Mouse (Mus musculus): ENCODE measurements around the gene Dnaja4. TPM values are rescaled to one million over a fixed set of nuclear protein-coding genes. Genes with fewer than 3 reads are reported as not detected.
A peak's percentile ranks its signal among the peaks of the same experiment; 100 is the strongest.

Gene Dnaja4
- 7.4 and 8.5 TPM in 2 replicates for polyA plus RNA-seq (2014; fragmentation: Nextera tagmentation; extraction: Ambion mirVana)

DNA sequence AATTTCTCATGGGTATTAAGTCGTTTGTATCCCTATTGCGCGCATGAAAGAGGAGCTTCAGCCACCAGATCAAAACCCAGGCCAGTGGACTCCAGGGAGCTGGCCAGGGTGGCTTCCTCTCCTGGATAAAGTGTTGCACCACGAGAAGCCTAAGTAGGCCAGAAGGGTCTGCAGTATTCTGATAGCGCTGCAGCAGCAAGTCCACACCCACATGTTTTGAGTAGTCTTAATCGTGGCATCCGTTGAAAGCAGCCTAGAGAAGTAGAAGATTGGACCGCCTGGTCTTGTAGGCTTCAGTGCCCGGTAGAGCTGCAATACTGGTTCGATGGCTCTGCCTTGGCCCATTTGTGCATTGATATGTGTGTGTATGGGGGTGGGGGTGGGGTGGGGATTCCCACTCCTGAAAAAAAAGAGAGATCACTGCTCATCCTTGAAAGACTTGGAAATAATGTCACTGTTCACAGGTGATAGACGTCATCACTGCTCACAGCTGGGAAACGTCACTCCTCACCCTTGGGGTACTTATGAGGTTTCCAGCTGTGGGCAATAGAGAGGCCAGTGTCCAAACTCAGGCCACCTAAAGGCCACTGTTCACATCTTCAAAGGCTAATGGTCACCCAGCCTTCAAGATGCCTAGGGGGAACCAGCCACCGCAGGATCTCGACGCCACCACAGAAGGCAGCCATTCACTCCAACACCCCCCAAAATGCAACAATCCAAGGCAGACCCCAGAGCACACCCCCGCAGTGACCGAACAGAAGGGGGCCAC, at the start of gene Dnaja4:
TSS of gene Dnaja4 (plus strand) at position 556 of the 769 bp plus-strand sequence.
- ATAC-seq (ENCODE audit: low read depth), result no peak; the same call in 1 of the 2 replicates
- no peak within 1 kb of the TSS for H3K27ac ChIP-seq (ENCODE audit: low read depth, low read length)

DNA sequence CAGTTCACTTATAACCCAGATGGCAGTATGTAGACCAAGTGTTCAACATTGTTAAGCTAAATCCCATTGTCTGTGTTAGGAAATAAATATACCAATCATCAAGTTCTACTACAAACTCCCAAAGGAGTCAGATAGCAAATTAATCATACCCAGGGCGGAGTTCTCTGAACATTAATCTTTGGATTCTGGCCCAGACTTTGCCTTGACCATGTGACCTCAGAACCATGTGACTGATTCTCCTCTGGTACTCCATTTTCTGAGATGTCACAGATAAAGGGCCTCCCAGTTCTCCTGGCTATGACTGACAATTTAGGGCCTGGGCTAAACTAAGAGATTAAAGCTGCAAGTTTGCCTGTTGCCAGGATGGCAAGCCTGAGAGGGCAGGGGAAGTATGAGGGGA, 49.3 kb upstream of the Dnaja4 start:
- H3K4me3 ChIP-seq (ENCODE audit: low read depth, low read length), result no peak overlapping the region
- H3K9ac ChIP-seq (replicated peaks; ENCODE audit: low read depth, low read length), result no peak overlapping the region
- H3K36me3 ChIP-seq (ENCODE audit: control insufficient read depth, insufficient read depth, low read length), result no peaks in the 10 kb centered on the region
- whole genome bisulfite sequencing, result 77% methylated on average over 1 of the region's 1 CpGs
- no peaks in the 10 kb centered on the region for H3K9me3 ChIP-seq (ENCODE audit: control insufficient read depth, low read length)
- H3K27me3 ChIP-seq (ENCODE audit: control insufficient read depth, insufficient read depth, low read length), result no peaks in the 10 kb centered on the region
- H3K27ac ChIP-seq (ENCODE audit: low read depth, low read length), result no peak overlapping the region
- no peak overlapping the region for H3K4me2 ChIP-seq (ENCODE audit: low read depth, low read length)
- no peak for ATAC-seq (ENCODE audit: low read depth)
- H3K4me1 ChIP-seq (ENCODE audit: control insufficient read depth, insufficient read depth, low read length), result no peaks in the 10 kb centered on the region

More for the DNA sequence above, at the start of gene Dnaja4:
- Histone ChIP-seq H3K4me1 (ENCODE audit: control insufficient read depth, insufficient read depth, low read length) (peaks cover 11% of the 10 kb centered on the region), H3K36me3 (ENCODE audit: control insufficient read depth, insufficient read depth, low read length) (no peaks in the 10 kb centered on the region), H3K9me3 (ENCODE audit: control insufficient read depth, low read length) (no peaks in the 10 kb centered on the region), H3K4me3 (ENCODE audit: low read depth, low read length) (peak within 1 kb of the TSS; percentile 72), H3K4me2 (ENCODE audit: low read depth, low read length) (peak within 1 kb of the TSS; percentile 70), H3K27me3 (ENCODE audit: control insufficient read depth, insufficient read depth, low read length) (0 out of 2 replicates have a peak, but pooled peaks cover 4% of the 10 kb centered on the region), H3K9ac (replicated peaks; ENCODE audit: low read depth, low read length) (peak within 1 kb of the TSS; percentile 68)
- 65% methylated on average over 17 of the region's 17 CpGs for WGBS

DNA sequence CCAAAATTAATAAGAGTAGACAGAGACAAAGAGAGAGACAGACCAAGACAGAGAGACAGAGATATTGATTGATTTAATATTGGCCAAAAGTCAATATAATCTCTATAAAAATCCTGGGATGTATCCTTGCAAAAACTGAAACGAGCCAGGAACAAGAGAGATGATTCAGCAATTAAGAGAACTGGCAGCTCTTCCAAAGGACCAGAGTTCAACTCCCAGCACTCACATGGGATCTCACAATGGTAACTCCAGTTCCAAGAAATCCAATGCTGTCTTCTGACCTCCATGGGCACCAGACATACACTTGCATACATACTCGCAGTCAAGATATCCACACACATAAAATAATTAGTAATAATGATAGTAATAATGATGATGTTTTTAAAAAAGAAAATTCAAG, 45.9 kb upstream of the Dnaja4 start:
- H3K4me2 ChIP-seq (ENCODE audit: low read depth, low read length), result no peak overlapping the region
- ATAC-seq (ENCODE audit: low read depth), result no peak

DNA sequence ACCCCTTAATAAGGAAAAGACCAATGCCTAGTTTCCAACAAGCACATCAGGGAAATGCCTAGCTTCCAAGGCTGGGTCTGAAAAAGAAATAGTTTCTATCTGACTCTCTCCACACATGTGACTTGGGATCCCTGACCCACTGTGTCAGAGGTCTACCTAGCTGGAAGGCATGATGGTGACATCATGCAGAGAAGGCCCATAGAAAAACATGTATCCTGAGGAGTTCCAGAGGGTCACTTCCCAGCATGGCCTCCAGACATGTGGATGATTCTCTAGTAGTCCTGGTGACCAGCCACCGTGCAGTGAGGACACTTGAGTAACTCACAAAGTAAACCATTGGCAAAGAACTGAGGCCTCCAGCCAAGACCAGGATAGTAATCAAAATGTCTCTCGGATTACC, 42.8 kb upstream of the Dnaja4 start:
- H3K9me3 ChIP-seq (ENCODE audit: control insufficient read depth, low read length), result no peaks in the 10 kb centered on the region
- no peak overlapping the region for H3K27ac ChIP-seq (ENCODE audit: low read depth, low read length)
- H3K9ac ChIP-seq (replicated peaks; ENCODE audit: low read depth, low read length), result no peak overlapping the region
- 77% methylated on average over 2 of the region's 2 CpGs for WGBS
- H3K4me2 ChIP-seq (ENCODE audit: low read depth, low read length), result no peak overlapping the region
- H3K27me3 ChIP-seq (ENCODE audit: control insufficient read depth, insufficient read depth, low read length), result no peaks in the 10 kb centered on the region
- H3K4me3 ChIP-seq (ENCODE audit: low read depth, low read length), result no peak overlapping the region
- H3K36me3 ChIP-seq (ENCODE audit: control insufficient read depth, insufficient read depth, low read length), result no peaks in the 10 kb centered on the region
- no peak for ATAC-seq (ENCODE audit: low read depth)
- H3K4me1 ChIP-seq (ENCODE audit: control insufficient read depth, insufficient read depth, low read length), result no peaks in the 10 kb centered on the region

More for the DNA sequence above, 45.9 kb upstream of the Dnaja4 start:
- Histone ChIP-seq H3K27me3 (ENCODE audit: control insufficient read depth, insufficient read depth, low read length) (no peaks in the 10 kb centered on the region), H3K36me3 (ENCODE audit: control insufficient read depth, insufficient read depth, low read length) (no peaks in the 10 kb centered on the region), H3K9me3 (ENCODE audit: control insufficient read depth, low read length) (no peaks in the 10 kb centered on the region), H3K27ac (ENCODE audit: low read depth, low read length) (no peak overlapping the region), H3K4me1 (ENCODE audit: control insufficient read depth, insufficient read depth, low read length) (no peaks in the 10 kb centered on the region), H3K4me3 (ENCODE audit: low read depth, low read length) (no peak overlapping the region), H3K9ac (replicated peaks; ENCODE audit: low read depth, low read length) (no peak overlapping the region)
- 84% methylated on average over 2 of the region's 2 CpGs for WGBS

DNA sequence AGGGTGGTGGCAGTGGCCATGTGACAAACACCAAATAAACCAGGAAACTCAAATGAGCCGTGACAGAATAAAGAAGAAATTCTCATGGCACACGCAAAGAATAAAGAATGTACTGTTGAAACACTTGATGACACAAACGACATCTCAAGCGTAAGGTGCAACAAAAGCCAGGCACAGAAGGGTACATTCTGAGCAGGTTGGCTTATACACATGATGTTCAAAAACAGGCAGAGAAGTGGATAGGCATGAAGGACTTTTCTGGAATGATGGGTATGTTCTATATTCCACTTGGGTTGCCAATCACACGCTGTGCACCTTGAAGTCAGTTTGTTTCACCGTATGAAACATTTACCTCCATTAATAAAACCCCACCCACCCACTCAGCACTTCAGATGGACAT, 42.3 kb upstream of the Dnaja4 start:
- Histone ChIP-seq H3K9me3 (ENCODE audit: control insufficient read depth, low read length) (no peaks in the 10 kb centered on the region), H3K27me3 (ENCODE audit: control insufficient read depth, insufficient read depth, low read length) (no peaks in the 10 kb centered on the region), H3K27ac (ENCODE audit: low read depth, low read length) (no peak overlapping the region), H3K4me1 (ENCODE audit: control insufficient read depth, insufficient read depth, low read length) (no peaks in the 10 kb centered on the region), H3K36me3 (ENCODE audit: control insufficient read depth, insufficient read depth, low read length) (no peaks in the 10 kb centered on the region), H3K4me3 (ENCODE audit: low read depth, low read length) (no peak overlapping the region), H3K9ac (replicated peaks; ENCODE audit: low read depth, low read length) (no peak overlapping the region), H3K4me2 (ENCODE audit: low read depth, low read length) (no peak overlapping the region)
- ATAC-seq (ENCODE audit: low read depth), result no peak
- WGBS, result 86% methylated on average over 6 of the region's 6 CpGs

DNA sequence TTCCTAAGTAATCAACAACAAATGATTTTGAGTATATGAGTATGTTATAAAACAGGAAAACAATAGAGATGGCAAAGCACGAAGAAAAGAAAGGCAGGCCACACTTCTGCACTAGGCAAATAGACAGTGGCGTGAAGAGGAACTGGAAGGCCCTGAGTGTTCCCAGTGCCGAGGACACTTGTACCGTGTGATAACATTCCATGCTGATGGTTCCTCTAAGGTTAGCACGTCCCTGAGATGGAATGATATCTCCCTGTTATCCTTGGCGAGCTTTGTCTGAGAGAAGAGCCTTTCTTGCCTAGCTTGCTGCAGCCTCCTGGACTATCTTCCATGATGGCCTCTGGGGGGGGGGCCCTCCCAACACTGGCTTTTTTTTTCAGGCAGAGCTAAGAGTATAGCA, 39.9 kb upstream of the Dnaja4 start:
- H3K36me3 ChIP-seq (ENCODE audit: control insufficient read depth, insufficient read depth, low read length), result no peaks in the 10 kb centered on the region
- WGBS, result 86% methylated on average over 6 of the region's 6 CpGs
- no peaks in the 10 kb centered on the region for H3K27me3 ChIP-seq (ENCODE audit: control insufficient read depth, insufficient read depth, low read length)
- no peak overlapping the region for H3K9ac ChIP-seq (replicated peaks; ENCODE audit: low read depth, low read length)
- 0 out of 2 replicates have a peak, but pooled peaks cover 6% of the 10 kb centered on the region for H3K4me1 ChIP-seq (ENCODE audit: control insufficient read depth, insufficient read depth, low read length)
- H3K27ac ChIP-seq (ENCODE audit: low read depth, low read length), result no peak overlapping the region
- no peak for ATAC-seq (ENCODE audit: low read depth)
- no peak overlapping the region for H3K4me2 ChIP-seq (ENCODE audit: low read depth, low read length)
- no peaks in the 10 kb centered on the region for H3K9me3 ChIP-seq (ENCODE audit: control insufficient read depth, low read length)
- no peak overlapping the region for H3K4me3 ChIP-seq (ENCODE audit: low read depth, low read length)

DNA sequence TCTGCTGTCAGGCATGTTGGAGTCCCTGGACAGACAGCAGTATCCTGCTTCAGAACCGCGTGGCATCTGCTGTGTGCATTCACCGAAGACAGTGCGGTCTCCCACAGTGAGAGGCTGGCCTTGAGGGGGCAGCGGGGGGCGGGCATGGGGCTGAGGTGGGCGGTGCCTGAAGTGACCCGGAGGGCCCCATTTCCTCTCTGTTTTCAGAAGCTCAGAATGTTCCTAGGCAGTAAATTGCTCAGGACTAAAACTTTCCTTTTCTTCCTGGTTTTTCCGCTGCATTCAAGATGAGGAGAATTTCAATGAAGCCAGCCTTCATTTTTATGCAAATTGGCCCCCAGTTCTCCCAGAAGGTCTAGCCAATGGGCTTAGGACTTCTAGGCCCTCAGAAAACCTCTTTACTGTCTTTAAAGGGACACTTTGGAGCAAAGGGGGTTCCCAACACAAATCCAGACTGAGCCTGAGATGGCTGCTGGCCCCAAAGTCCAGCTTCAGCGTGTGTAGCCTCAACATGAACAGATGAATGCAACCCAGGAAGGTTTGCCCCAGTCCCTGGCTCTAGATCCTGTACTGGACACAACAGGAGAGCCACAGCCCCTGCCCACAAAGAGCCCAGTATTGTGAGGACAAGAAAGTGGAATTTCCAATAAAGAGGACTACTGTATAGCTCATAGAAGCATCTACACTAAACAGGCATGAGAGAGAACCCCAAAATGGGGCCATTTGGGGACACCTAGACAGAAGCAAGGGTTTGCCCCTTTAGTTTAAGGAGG, 36.9 kb upstream of the Dnaja4 start, which contains the start of gene Acsbg1:
TSS of gene Acsbg1 (minus strand) at position 266 of the 773 bp plus-strand sequence.
- Histone ChIP-seq H3K9me3 (ENCODE audit: control insufficient read depth, low read length) (no peaks in the 10 kb centered on the region), H3K4me2 (ENCODE audit: low read depth, low read length) (peak within 1 kb of the TSS; percentile 16; the same call in 1 of the 2 replicates), H3K9ac (replicated peaks; ENCODE audit: low read depth, low read length) (no peak within 1 kb of the TSS), H3K27me3 (ENCODE audit: control insufficient read depth, insufficient read depth, low read length) (no peaks in the 10 kb centered on the region), H3K27ac (ENCODE audit: low read depth, low read length) (peak within 1 kb of the TSS; percentile 16; the same call in 1 of the 2 replicates), H3K4me3 (ENCODE audit: low read depth, low read length) (no peak within 1 kb of the TSS; the same call in 1 of the 2 replicates), H3K4me1 (ENCODE audit: control insufficient read depth, insufficient read depth, low read length) (0 out of 2 replicates have a peak, but pooled peaks cover 6% of the 10 kb centered on the region), H3K36me3 (ENCODE audit: control insufficient read depth, insufficient read depth, low read length) (no peaks in the 10 kb centered on the region)
- ATAC-seq (ENCODE audit: low read depth), result peak; percentile 77; the same call in 1 of the 2 replicates
- 5% methylated on average over 10 of the region's 10 CpGs for WGBS

DNA sequence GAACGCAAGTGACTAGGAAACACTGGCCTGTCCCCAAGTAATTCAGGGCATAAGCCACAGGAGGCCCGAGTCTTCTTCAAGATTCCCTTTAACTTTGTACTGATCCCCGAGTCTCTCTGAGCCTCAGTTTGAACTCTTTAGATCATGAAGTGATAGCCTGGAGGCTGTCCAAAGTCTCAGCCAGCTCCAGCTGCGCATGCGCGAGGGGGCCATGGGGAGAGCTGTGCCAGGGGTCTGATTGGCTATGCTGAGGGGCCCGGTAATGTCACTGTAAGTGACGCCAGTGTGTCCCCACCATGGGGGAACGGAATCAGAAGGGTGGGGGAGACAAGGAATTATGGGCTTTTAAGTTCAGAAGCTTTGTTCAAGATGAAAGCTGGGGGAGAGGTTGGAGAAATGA, 34.3 kb upstream of the Dnaja4 start:
- Histone ChIP-seq H3K36me3 (ENCODE audit: control insufficient read depth, insufficient read depth, low read length) (no peaks in the 10 kb centered on the region), H3K9me3 (ENCODE audit: control insufficient read depth, low read length) (no peaks in the 10 kb centered on the region), H3K4me2 (ENCODE audit: low read depth, low read length) (no peak overlapping the region), H3K4me3 (ENCODE audit: low read depth, low read length) (no peak overlapping the region), H3K27ac (ENCODE audit: low read depth, low read length) (no peak overlapping the region), H3K4me1 (ENCODE audit: control insufficient read depth, insufficient read depth, low read length) (0 out of 2 replicates have a peak, but pooled peaks cover 6% of the 10 kb centered on the region), H3K27me3 (ENCODE audit: control insufficient read depth, insufficient read depth, low read length) (no peaks in the 10 kb centered on the region), H3K9ac (replicated peaks; ENCODE audit: low read depth, low read length) (no peak overlapping the region)
- no peak for ATAC-seq (ENCODE audit: low read depth)
- WGBS, result 74% methylated on average over 9 of the region's 9 CpGs

DNA sequence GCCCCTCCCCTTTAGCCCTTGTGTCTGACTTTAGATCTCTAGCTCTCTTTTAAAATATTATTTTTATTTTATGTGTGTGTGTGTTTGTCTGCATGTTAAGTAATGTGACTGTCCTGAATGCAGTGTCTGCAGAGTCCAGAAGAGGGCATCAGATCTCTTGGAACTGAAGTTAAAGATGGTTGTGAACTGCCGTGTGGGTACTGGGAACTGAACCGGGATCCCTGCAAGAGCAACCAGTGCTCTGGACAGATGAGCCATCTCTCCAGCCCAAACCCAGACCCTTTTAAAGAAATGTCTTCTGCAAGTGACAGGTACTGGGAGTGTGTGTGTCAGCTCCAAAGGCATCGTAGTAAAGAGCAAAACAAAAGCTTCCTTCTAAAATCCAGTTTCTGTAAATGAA, 32.6 kb upstream of the Dnaja4 start:
- no peaks in the 10 kb centered on the region for H3K36me3 ChIP-seq (ENCODE audit: control insufficient read depth, insufficient read depth, low read length)
- H3K4me1 ChIP-seq (ENCODE audit: control insufficient read depth, insufficient read depth, low read length), result 0 out of 2 replicates have a peak, but pooled peaks cover 6% of the 10 kb centered on the region
- H3K4me3 ChIP-seq (ENCODE audit: low read depth, low read length), result no peak overlapping the region
- no peak overlapping the region for H3K27ac ChIP-seq (ENCODE audit: low read depth, low read length)
- H3K27me3 ChIP-seq (ENCODE audit: control insufficient read depth, insufficient read depth, low read length), result no peaks in the 10 kb centered on the region
- ATAC-seq (ENCODE audit: low read depth), result no peak
- no peak overlapping the region for H3K9ac ChIP-seq (replicated peaks; ENCODE audit: low read depth, low read length)
- 94% methylated on average over 3 of the region's 3 CpGs for WGBS
- H3K4me2 ChIP-seq (ENCODE audit: low read depth, low read length), result no peak overlapping the region
- H3K9me3 ChIP-seq (ENCODE audit: control insufficient read depth, low read length), result no peaks in the 10 kb centered on the region
